Comparison of ENCODE assay signal across 11 mouse cellular contexts in genomic region chr19:48207731-48208370, GRCm38 (mm10). TPM values are rescaled to one million over a fixed set of nuclear protein-coding genes. Genes with fewer than 3 reads are reported as not detected.
DNase-seq lines count a peak whose midpoint lies in the region; TF ChIP-seq lines count a peak whose summit lies in the region.
"Had no signal": no experiment of that assay in that cellular context is flagged by ENCODE, and none has a peak within 500 bp of the region (broad histone marks: within the 10 kb centered on the region; RNA-seq: fewer than 3 reads in every experiment).

No protein-coding gene starts in this region.

- no peak for TF ChIP-seq POLR2A in thymus, adult 2 months (IDR thresholded peaks at IDR 0.05; ENCODE audit: control insufficient read depth, extremely low read depth, insufficient read depth, low read length, poor library complexity)

- DNase-seq in left cerebral cortex, adult 18-20 months (ENCODE audit: low spot score in 2 of 2), result peak; percentile 40 to 46
- DNase-seq in left cerebral cortex, adult 11 months (ENCODE audit: low spot score), result no peak
- DNase-seq in forebrain, embryonic 10.5 days (ENCODE audit: extremely low spot score, low spot score), result peak; percentile 20
- peak; percentile 31 to 46 for DNase-seq in layer of hippocampus, postnatal 36 days
- peak; percentile 39 to 41 for DNase-seq in right cerebral cortex, postnatal 10 days (ENCODE audit: low spot score in 2 of 2)
- DNase-seq in lung, postnatal 36 days, result no peak
- DNase-seq in thymus, adult 2 months, result no peak
- no peak for DNase-seq in heart, postnatal 4 days
- DNase-seq: cerebellum, adult 8-10 months; liver, postnatal 0 days had no signal

- peaks cover 84% of the 10 kb centered on the region for H3K27me3 ChIP-seq in forebrain, embryonic 10.5 days (ENCODE audit: poor library complexity, severe bottlenecking)
- H3K27me3 ChIP-seq in thymus, adult 2 months (ENCODE audit: control insufficient read depth, insufficient read depth, low read length), result no peaks in the 10 kb centered on the region

- H3K4me3 ChIP-seq in forebrain, embryonic 10.5 days, result peak overlapping the region; percentile 73
- no peak overlapping the region for H3K4me3 ChIP-seq in thymus, adult 2 months (ENCODE audit: control insufficient read depth, insufficient read depth, low read length)

- H3K36me3 ChIP-seq in forebrain, embryonic 10.5 days (replicated peaks), result no peaks in the 10 kb centered on the region
- no peaks in the 10 kb centered on the region for H3K36me3 ChIP-seq in thymus, adult 2 months (ENCODE audit: control insufficient read depth, insufficient read depth, low read length)
- H3K36me3 ChIP-seq: G1E had no signal

- peaks cover 59% of the 10 kb centered on the region for H3K4me1 ChIP-seq in forebrain, embryonic 10.5 days
- H3K4me1 ChIP-seq in thymus, adult 2 months (replicated peaks; ENCODE audit: control insufficient read depth, insufficient read depth, low read length), result no peaks in the 10 kb centered on the region

- WGBS in forebrain, embryonic 10.5 days, result 3% methylated on average over 10 of the region's 10 CpGs
- 12% methylated on average over 10 of the region's 10 CpGs for WGBS in thymus, adult 2 months

- TF ChIP-seq CTCF in thymus, adult 2 months (IDR thresholded peaks at IDR 0.05; ENCODE audit: borderline replicate concordance, control insufficient read depth, extremely low read depth, insufficient read depth, low read length, poor library complexity), result no peak

- peaks cover 7% of the 10 kb centered on the region; the same call in 1 of the 2 replicates for H3K9me3 ChIP-seq in forebrain, embryonic 10.5 days

- no peak overlapping the region for H3K27ac ChIP-seq in forebrain, embryonic 10.5 days
- no peak overlapping the region for H3K27ac ChIP-seq in thymus, adult 2 months (ENCODE audit: control insufficient read depth, insufficient read depth, low read length)

RNA-seq across cellular contexts. Expression of gene Sorcs3, which starts 2.0 kb away (rescaled TPM):
- 10 to 100 TPM; 37.6 to 38.1 TPM for total RNA-seq in left cerebral cortex, adult 18-20 months (2021)
- 0.32 and 0.71 TPM in 2 replicates for polyA plus RNA-seq in forebrain, embryonic 10.5 days (2016; fragmentation: Nextera tagmentation; extraction: Ambion mirVana)
- total RNA-seq in layer of hippocampus, postnatal 36 days (2021), result 10 to 100 TPM; 33.0 TPM
- polyA plus RNA-seq in thymus, adult 2 months (2012; rRNA removed), result 0.18 and 0.32 TPM in 2 replicates
- total RNA-seq in heart, postnatal 4 days (2021), result under 1 TPM; 0.14 to 0.16 TPM
- total RNA-seq: G1E had no signal
- polyA plus RNA-seq: G1E had no signal

Comparison
In these comparisons a context has a peak if more than half of its experiments do, and no peak if none do; other contexts are left out.
1. DNase-seq: peak in left cerebral cortex, adult 18-20 months (2 of 2), forebrain, embryonic 10.5 days (single experiment), layer of hippocampus, postnatal 36 days (2 of 2) and right cerebral cortex, postnatal 10 days (2 of 2); none in left cerebral cortex, adult 11 months (single experiment), lung, postnatal 36 days (single experiment), thymus, adult 2 months (single experiment) and heart, postnatal 4 days (single experiment).
2. RNA of gene Sorcs3, which starts 2.0 kb away (total RNA-seq): 37.6 to 38.1 TPM in left cerebral cortex, adult 18-20 months and 33.0 TPM in layer of hippocampus, postnatal 36 days; 0.14 to 0.16 TPM in heart, postnatal 4 days; every median in the first group is over 10 times any median in the second.